Mouse (Mus musculus): ENCODE measurements around the gene Fkbp10. TPM values are rescaled to one million over a fixed set of nuclear protein-coding genes. Genes with fewer than 3 reads are reported as not detected.

Gene Fkbp10
- polyA plus RNA-seq, 1 experiment from 2014 or later = 67.0 TPM

DNA sequence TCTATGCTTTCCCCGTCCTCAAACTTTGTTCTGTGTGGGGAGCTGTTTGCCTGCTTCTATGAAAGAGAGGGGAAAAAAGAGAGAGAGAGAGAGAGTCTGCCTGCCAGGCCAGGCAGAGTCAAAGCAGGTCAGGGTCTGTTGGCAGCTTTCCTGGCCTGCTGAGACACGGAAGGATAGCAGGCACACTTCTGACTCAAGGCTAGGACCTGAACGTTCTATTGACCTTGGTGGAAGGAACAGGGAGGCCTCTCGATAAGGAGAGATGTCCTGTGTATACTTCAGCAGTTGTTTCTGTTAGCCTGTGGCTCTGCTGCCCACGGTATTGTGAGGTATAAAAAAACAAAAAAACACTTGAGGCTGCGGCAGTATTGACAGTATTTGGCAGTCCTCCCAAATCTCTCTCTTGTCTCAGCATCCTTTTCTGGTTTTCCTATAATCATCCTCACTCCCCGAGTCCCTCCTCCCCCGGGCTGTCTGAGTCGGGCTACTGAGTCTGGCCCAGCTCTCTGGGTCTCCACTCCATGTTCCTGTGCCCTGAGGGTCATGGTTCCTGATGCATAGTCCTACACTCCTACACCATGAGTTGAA is 13.2 kb downstream of the Fkbp10 start:
- WGBS = 83% methylated on average over 9 of the region's 9 CpGs
- Histone ChIP-seq H3K4me1 (no peaks in the 10 kb centered on the region), H3K4me3 (no peak overlapping the region), H3K9me3 (no peaks in the 10 kb centered on the region), H3K27me3 (replicated peaks; ENCODE audit: low read depth, poor library complexity, severe bottlenecking) (no peaks in the 10 kb centered on the region), H3K36me3 (replicated peaks) (peaks cover 86% of the 10 kb centered on the region), H3K27ac (replicated peaks) (no peak overlapping the region)
- no peak for DNase-seq (ENCODE audit: low spot score)

DNA sequence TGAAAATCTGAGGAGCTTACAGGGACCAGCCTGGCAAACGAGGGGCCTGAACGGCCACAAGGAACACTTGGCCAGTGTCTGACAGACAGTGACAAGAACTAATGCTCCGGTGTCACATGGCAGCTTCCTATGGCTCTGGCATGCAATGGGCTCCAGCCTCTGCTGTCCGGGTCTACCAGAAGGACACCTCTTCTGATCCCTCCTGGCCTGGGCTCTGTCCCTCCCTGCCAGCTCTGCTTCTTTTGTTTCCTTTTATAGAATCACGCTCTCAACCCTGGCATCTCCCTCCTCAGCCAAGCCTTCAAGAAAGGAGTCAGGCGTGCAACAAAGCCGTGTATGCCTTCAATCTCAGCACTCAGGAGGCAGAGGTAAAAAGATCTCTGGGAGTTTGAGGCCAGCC is 14.6 kb downstream of the Fkbp10 start:
- Histone ChIP-seq H3K27me3 (replicated peaks; ENCODE audit: low read depth, poor library complexity, severe bottlenecking) (no peaks in the 10 kb centered on the region), H3K4me3 (no peak overlapping the region), H3K4me1 (no peaks in the 10 kb centered on the region), H3K36me3 (replicated peaks) (peaks cover 84% of the 10 kb centered on the region), H3K27ac (replicated peaks) (no peak overlapping the region), H3K9me3 (no peaks in the 10 kb centered on the region)
- DNase-seq (ENCODE audit: low spot score) = no peak
- WGBS = 92% methylated on average over 7 of the region's 7 CpGs

GRCm38 (mm10) chr11:100432002-100432401 is 16.5 kb downstream of the Fkbp10 start:
- Histone ChIP-seq H3K9me3 (no peaks in the 10 kb centered on the region), H3K4me1 (peaks cover 6% of the 10 kb centered on the region), H3K27me3 (replicated peaks; ENCODE audit: low read depth, poor library complexity, severe bottlenecking) (no peaks in the 10 kb centered on the region), H3K27ac (replicated peaks) (no peak overlapping the region), H3K4me3 (no peak overlapping the region), H3K36me3 (replicated peaks) (peaks cover 89% of the 10 kb centered on the region)
- WGBS = 94% methylated on average over 5 of the region's 5 CpGs
- no peak for DNase-seq (ENCODE audit: low spot score)

DNA sequence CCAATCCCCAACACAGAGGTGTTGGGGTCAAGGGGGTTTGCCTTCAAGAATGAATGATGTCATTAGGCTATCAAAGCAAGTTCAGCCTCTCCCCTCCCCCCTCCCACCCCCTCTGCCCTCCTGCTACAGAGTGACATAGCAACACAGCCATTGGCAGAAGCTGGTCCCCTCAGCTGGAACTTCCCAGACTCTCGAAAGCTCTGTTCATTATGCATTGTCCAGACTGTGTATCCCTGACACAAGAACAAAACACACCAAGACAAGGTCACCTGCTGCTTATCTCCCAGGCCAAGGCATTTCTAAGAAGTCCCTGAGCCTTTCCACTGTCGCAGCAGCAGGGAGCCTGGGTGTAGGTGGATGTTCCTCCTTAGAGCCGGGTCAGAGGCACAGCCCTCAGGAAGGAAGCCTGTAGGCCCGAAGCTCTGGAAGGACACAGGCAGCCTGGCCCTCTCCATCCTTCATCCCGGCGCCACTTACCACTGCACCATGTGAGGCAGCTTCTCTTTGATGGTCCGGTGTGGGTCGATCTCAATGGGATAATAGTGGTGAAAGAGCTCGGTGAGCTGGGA is 20.3 kb downstream of the Fkbp10 start:
- H3K36me3 ChIP-seq (replicated peaks) = peaks cover 86% of the 10 kb centered on the region
- H3K4me1 ChIP-seq = peaks cover 15% of the 10 kb centered on the region
- H3K27me3 ChIP-seq (replicated peaks; ENCODE audit: low read depth, poor library complexity, severe bottlenecking) = no peaks in the 10 kb centered on the region
- DNase-seq (ENCODE audit: low spot score) = no peak
- WGBS = 69% methylated on average over 9 of the region's 9 CpGs
- no peak overlapping the region for H3K27ac ChIP-seq (replicated peaks)
- H3K9me3 ChIP-seq = no peaks in the 10 kb centered on the region
- no peak overlapping the region for H3K4me3 ChIP-seq

- WGBS = 87% methylated on average over 1 of the region's 1 CpGs
- DNase-seq (ENCODE audit: low spot score) = no peak
- Histone ChIP-seq H3K4me3 (no peak overlapping the region), H3K27me3 (replicated peaks; ENCODE audit: low read depth, poor library complexity, severe bottlenecking) (no peaks in the 10 kb centered on the region), H3K4me1 (peaks cover 27% of the 10 kb centered on the region), H3K27ac (replicated peaks) (no peak overlapping the region), H3K36me3 (replicated peaks) (peaks cover 66% of the 10 kb centered on the region), H3K9me3 (no peaks in the 10 kb centered on the region)
Observed at GRCm38 (mm10) chr11:100437901-100438300, 22.4 kb downstream of the Fkbp10 start.

- Histone ChIP-seq H3K36me3 (replicated peaks) (peaks cover 39% of the 10 kb centered on the region), H3K4me1 (peaks cover 24% of the 10 kb centered on the region), H3K4me3 (peak overlapping the region; percentile 79), H3K9me3 (no peaks in the 10 kb centered on the region), H3K27me3 (replicated peaks; ENCODE audit: low read depth, poor library complexity, severe bottlenecking) (no peaks in the 10 kb centered on the region), H3K27ac (replicated peaks) (peak overlapping the region; percentile 94)
- WGBS = 2% methylated on average over 52 of the region's 52 CpGs
- DNase-seq (ENCODE audit: low spot score) = peak; percentile 87
Observed at GRCm38 (mm10) chr11:100440691-100441522, 25.4 kb downstream of the Fkbp10 start.

DNA sequence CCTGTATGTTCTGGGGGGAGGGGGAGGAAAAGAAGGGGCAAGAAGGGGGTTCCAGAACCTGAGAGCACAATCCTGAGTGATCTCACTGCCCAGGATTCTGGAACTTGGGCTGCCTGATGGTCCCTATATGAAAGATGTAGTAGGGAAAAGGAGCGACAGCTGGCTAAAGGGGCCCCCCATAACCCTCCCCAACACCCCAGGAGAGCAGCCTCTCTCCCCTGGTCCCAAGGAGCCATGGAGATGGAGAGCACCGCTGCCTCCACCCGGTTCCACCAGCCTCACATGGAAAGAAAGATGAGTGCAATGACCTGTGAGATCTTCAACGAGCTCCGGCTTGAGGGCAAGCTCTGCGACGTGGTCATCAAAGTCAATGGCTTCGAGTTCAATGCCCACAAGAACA is 26.3 kb downstream of the Fkbp10 start, which contains the start of the genes Nt5c3b and Klhl10:
Gene Nt5c3b, minus strand, starts transcription at position 12 of the 400 bp plus-strand sequence.
Gene Klhl10, plus strand, starts transcription at position 121 of the 400 bp plus-strand sequence.
- peak within 1 kb of the TSS; percentile 79 for H3K4me3 ChIP-seq
- DNase-seq (ENCODE audit: low spot score) = no peak
- H3K27ac ChIP-seq (replicated peaks) = peak within 1 kb of the TSS; percentile 94
- WGBS = 88% methylated on average over 8 of the region's 8 CpGs
- H3K36me3 ChIP-seq (replicated peaks) = peaks cover 30% of the 10 kb centered on the region
- no peaks in the 10 kb centered on the region for H3K27me3 ChIP-seq (replicated peaks; ENCODE audit: low read depth, poor library complexity, severe bottlenecking)
- H3K4me1 ChIP-seq = peaks cover 20% of the 10 kb centered on the region
- H3K9me3 ChIP-seq = no peaks in the 10 kb centered on the region

GRCm38 (mm10) chr11:100442625-100443024 is 27.1 kb downstream of the Fkbp10 start:
- Histone ChIP-seq H3K4me3 (no peak overlapping the region), H3K36me3 (replicated peaks) (peaks cover 22% of the 10 kb centered on the region)

DNA sequence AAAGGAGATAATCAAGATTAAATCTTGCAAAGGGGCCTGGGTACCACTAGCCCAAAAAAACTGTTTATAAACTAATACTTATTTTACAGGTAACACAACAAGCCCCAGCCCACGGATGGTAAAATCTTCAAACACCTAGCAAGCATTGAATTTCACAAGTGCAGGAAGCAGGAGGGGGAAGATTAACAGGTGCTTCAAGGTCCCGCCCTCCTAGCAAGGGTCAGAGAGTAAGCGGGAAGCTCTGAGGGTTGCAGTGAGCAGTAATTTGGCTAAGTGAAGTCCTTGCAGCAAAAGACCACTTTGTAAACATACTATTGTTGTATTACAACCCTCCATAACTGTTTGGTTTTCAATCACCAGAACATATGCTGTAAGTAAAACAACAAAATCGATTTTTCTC is 41.8 kb downstream of the Fkbp10 start:
- no peak for DNase-seq (ENCODE audit: low spot score)
- H3K4me1 ChIP-seq = no peaks in the 10 kb centered on the region
- H3K4me3 ChIP-seq = no peak overlapping the region
- no peaks in the 10 kb centered on the region for H3K9me3 ChIP-seq
- H3K27ac ChIP-seq (replicated peaks) = no peak overlapping the region
- H3K27me3 ChIP-seq (replicated peaks; ENCODE audit: low read depth, poor library complexity, severe bottlenecking) = no peaks in the 10 kb centered on the region
- WGBS = 80% methylated on average over 4 of the region's 4 CpGs
- H3K36me3 ChIP-seq (replicated peaks) = peaks cover 72% of the 10 kb centered on the region

More at GRCm38 (mm10) chr11:100442625-100443024, 27.1 kb downstream of the Fkbp10 start:
- H3K4me1 ChIP-seq = peaks cover 20% of the 10 kb centered on the region
- WGBS = 88% methylated on average over 6 of the region's 6 CpGs
- DNase-seq (ENCODE audit: low spot score) = no peak
- H3K27me3 ChIP-seq (replicated peaks; ENCODE audit: low read depth, poor library complexity, severe bottlenecking) = no peaks in the 10 kb centered on the region
- no peak overlapping the region for H3K27ac ChIP-seq (replicated peaks)
- no peaks in the 10 kb centered on the region for H3K9me3 ChIP-seq

DNA sequence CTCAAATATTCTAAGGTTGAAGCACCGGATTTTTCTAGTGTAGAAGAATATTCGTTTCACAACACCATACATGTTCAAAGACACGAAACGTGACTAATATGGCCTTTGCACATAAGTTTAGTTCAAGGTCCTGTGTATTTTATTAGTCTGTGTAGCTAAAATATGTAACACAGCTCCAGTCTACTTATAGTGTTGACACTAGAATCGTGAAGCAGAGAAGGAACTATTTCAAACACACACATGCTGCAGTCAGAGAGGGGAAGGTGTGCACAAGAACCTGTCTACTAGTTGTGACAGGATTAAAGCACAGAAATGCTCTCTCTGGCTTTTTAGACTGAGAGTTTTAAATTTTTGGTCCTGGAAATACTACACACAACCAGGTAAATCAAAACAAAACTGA is 42.2 kb downstream of the Fkbp10 start:
- Histone ChIP-seq H3K27me3 (replicated peaks; ENCODE audit: low read depth, poor library complexity, severe bottlenecking) (no peaks in the 10 kb centered on the region), H3K9me3 (no peaks in the 10 kb centered on the region), H3K4me3 (no peak overlapping the region), H3K4me1 (no peaks in the 10 kb centered on the region), H3K27ac (replicated peaks) (no peak overlapping the region), H3K36me3 (replicated peaks) (peaks cover 77% of the 10 kb centered on the region)
- 92% methylated on average over 5 of the region's 5 CpGs for WGBS
- no peak for DNase-seq (ENCODE audit: low spot score)

DNA sequence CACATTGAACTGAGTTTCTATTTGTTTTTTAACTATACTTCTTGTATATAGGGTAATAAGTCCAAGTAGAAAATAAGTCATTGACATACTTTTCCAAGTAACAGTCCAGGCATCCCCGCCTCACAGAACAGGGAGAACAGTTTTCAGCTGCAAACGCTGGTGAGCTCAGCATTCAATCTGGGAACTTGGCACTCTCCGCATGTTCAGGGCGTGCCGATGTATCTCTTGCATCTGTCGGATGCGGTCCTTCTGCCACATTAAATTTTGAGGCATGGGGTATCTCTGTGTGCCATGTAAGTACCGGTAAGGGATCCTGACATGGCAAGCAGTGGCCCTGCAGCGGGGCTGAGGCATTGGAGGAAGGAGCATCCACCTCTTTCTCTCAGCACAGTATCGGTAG is 47.2 kb downstream of the Fkbp10 start:
- no peak for DNase-seq (ENCODE audit: low spot score)
- H3K27ac ChIP-seq (replicated peaks) = no peak overlapping the region
- H3K27me3 ChIP-seq (replicated peaks; ENCODE audit: low read depth, poor library complexity, severe bottlenecking) = no peaks in the 10 kb centered on the region
- no peaks in the 10 kb centered on the region for H3K9me3 ChIP-seq
- no peak overlapping the region for H3K4me3 ChIP-seq
- 95% methylated on average over 10 of the region's 10 CpGs for WGBS
- peaks cover 76% of the 10 kb centered on the region for H3K36me3 ChIP-seq (replicated peaks)
- no peaks in the 10 kb centered on the region for H3K4me1 ChIP-seq

- H3K9me3 ChIP-seq = no peaks in the 10 kb centered on the region
- no peak for DNase-seq (ENCODE audit: low spot score)
- no peak overlapping the region for H3K27ac ChIP-seq (replicated peaks)
- peaks cover 75% of the 10 kb centered on the region for H3K36me3 ChIP-seq (replicated peaks)
- H3K27me3 ChIP-seq (replicated peaks; ENCODE audit: low read depth, poor library complexity, severe bottlenecking) = no peaks in the 10 kb centered on the region
- no peak overlapping the region for H3K4me3 ChIP-seq
- H3K4me1 ChIP-seq = peaks cover 6% of the 10 kb centered on the region
- 89% methylated on average over 1 of the region's 1 CpGs for WGBS
Observed at GRCm38 (mm10) chr11:100465229-100465792, 49.8 kb downstream of the Fkbp10 start.
